Mouse (Mus musculus): ENCODE data around the gene Zbtb32. TPM values are rescaled to one million over a fixed set of nuclear protein-coding genes. Genes with fewer than 3 reads are reported as not detected.

The Zbtb32 gene
- polyA plus RNA-seq, 1 experiment = 5.7 TPM

- no peak overlapping the region for H3K4me3 ChIP-seq (replicated peaks; ENCODE audit: extremely low read depth, low read depth, low read length)
- H3K4me1 ChIP-seq (ENCODE audit: control insufficient read depth, insufficient read depth, low read length) = peaks cover 6% of the 10 kb centered on the region; the same call in 1 of the 2 replicates
- no peak for DNase-seq
- 89% methylated on average over 8 of the region's 8 CpGs for WGBS
- TF ChIP-seq POLR2A (IDR thresholded peaks at IDR 0.05; ENCODE audit: borderline replicate concordance, extremely low read depth, low read depth, low read length) (no peak), CTCF (IDR thresholded peaks at IDR 0.05; ENCODE audit: insufficient read depth, low read length) (no peak)
Observed at GRCm38 (mm10) chr7:30604944-30605343, 6.2 kb upstream of the Zbtb32 start.

GRCm38 (mm10) chr7:30604424-30604823 is 5.7 kb upstream of the Zbtb32 start:
- no peak for TF ChIP-seq CTCF (IDR thresholded peaks at IDR 0.05; ENCODE audit: insufficient read depth, low read length)
- TF ChIP-seq POLR2A (IDR thresholded peaks at IDR 0.05; ENCODE audit: borderline replicate concordance, extremely low read depth, low read depth, low read length) = no peak
- no peak for DNase-seq
- Histone ChIP-seq H3K4me3 (replicated peaks; ENCODE audit: extremely low read depth, low read depth, low read length) (no peak overlapping the region), H3K4me1 (ENCODE audit: control insufficient read depth, insufficient read depth, low read length) (peaks cover 6% of the 10 kb centered on the region; the same call in 1 of the 2 replicates)
- WGBS = 44% methylated on average over 8 of the region's 8 CpGs

GRCm38 (mm10) chr7:30602583-30602982 is 3.9 kb upstream of the Zbtb32 start:
- WGBS = 20% methylated on average over 3 of the region's 3 CpGs
- peak; percentile 81 for DNase-seq
- H3K4me3 ChIP-seq (replicated peaks; ENCODE audit: extremely low read depth, low read depth, low read length) = no peak overlapping the region
- H3K4me1 ChIP-seq (ENCODE audit: control insufficient read depth, insufficient read depth, low read length) = 0 out of 2 replicates have a peak, but pooled peaks cover 4% of the 10 kb centered on the region
- peak; percentile 44; the same call in 1 of the 2 replicates for TF ChIP-seq POLR2A (IDR thresholded peaks at IDR 0.05; ENCODE audit: borderline replicate concordance, extremely low read depth, low read depth, low read length)
- TF ChIP-seq CTCF (IDR thresholded peaks at IDR 0.05; ENCODE audit: insufficient read depth, low read length) = no peak

GRCm38 (mm10) chr7:30600651-30601050 is 1.9 kb upstream of the Zbtb32 start:
- TF ChIP-seq CTCF (IDR thresholded peaks at IDR 0.05; ENCODE audit: insufficient read depth, low read length) (no peak), POLR2A (IDR thresholded peaks at IDR 0.05; ENCODE audit: borderline replicate concordance, extremely low read depth, low read depth, low read length) (no peak)
- Histone ChIP-seq H3K4me1 (ENCODE audit: control insufficient read depth, insufficient read depth, low read length) (0 out of 2 replicates have a peak, but pooled peaks cover 4% of the 10 kb centered on the region), H3K4me3 (replicated peaks; ENCODE audit: extremely low read depth, low read depth, low read length) (no peak overlapping the region)
- DNase-seq = peak; percentile 75
- WGBS = 61% methylated on average over 7 of the region's 7 CpGs

- WGBS = under 1% methylated on average over 16 of the region's 16 CpGs
- Histone ChIP-seq H3K4me3 (replicated peaks; ENCODE audit: extremely low read depth, low read depth, low read length) (no peak overlapping the region), H3K4me1 (ENCODE audit: control insufficient read depth, insufficient read depth, low read length) (0 out of 2 replicates have a peak, but pooled peaks cover 4% of the 10 kb centered on the region)
- DNase-seq = peak; percentile 96
- no peak for TF ChIP-seq CTCF (IDR thresholded peaks at IDR 0.05; ENCODE audit: insufficient read depth, low read length)
- TF ChIP-seq POLR2A (IDR thresholded peaks at IDR 0.05; ENCODE audit: borderline replicate concordance, extremely low read depth, low read depth, low read length) = peak; percentile 42; the same call in 1 of the 2 replicates
Observed at GRCm38 (mm10) chr7:30599933-30600353, 1.2 kb upstream of the Zbtb32 start.

GRCm38 (mm10) chr7:30596811-30597210 is 1.9 kb downstream of the Zbtb32 start:
- no peak for TF ChIP-seq CTCF (IDR thresholded peaks at IDR 0.05; ENCODE audit: insufficient read depth, low read length)
- no peak for TF ChIP-seq POLR2A (IDR thresholded peaks at IDR 0.05; ENCODE audit: borderline replicate concordance, extremely low read depth, low read depth, low read length)
- 55% methylated on average over 5 of the region's 5 CpGs for WGBS
- Histone ChIP-seq H3K4me3 (replicated peaks; ENCODE audit: extremely low read depth, low read depth, low read length) (no peak overlapping the region), H3K4me1 (ENCODE audit: control insufficient read depth, insufficient read depth, low read length) (peaks cover 7% of the 10 kb centered on the region)
- no peak for DNase-seq

- WGBS = 56% methylated on average over 5 of the region's 5 CpGs
- Histone ChIP-seq H3K4me3 (replicated peaks; ENCODE audit: extremely low read depth, low read depth, low read length) (no peak overlapping the region), H3K4me1 (ENCODE audit: control insufficient read depth, insufficient read depth, low read length) (peaks cover 7% of the 10 kb centered on the region)
- TF ChIP-seq CTCF (IDR thresholded peaks at IDR 0.05; ENCODE audit: insufficient read depth, low read length) (no peak), POLR2A (IDR thresholded peaks at IDR 0.05; ENCODE audit: borderline replicate concordance, extremely low read depth, low read depth, low read length) (no peak)
- DNase-seq = no peak
Observed at GRCm38 (mm10) chr7:30596093-30596492, 2.6 kb downstream of the Zbtb32 start.

GRCm38 (mm10) chr7:30594510-30595024 is 4.1 kb downstream of the Zbtb32 start:
- no peak for DNase-seq
- no peak overlapping the region for H3K4me3 ChIP-seq (replicated peaks; ENCODE audit: extremely low read depth, low read depth, low read length)
- 57% methylated on average over 4 of the region's 4 CpGs for WGBS
- no peak for TF ChIP-seq CTCF (IDR thresholded peaks at IDR 0.05; ENCODE audit: insufficient read depth, low read length)
- no peak for TF ChIP-seq POLR2A (IDR thresholded peaks at IDR 0.05; ENCODE audit: borderline replicate concordance, extremely low read depth, low read depth, low read length)
- peaks cover 8% of the 10 kb centered on the region for H3K4me1 ChIP-seq (ENCODE audit: control insufficient read depth, insufficient read depth, low read length)

GRCm38 (mm10) chr7:30593579-30594509 is 4.9 kb downstream of the Zbtb32 start:
- 62% methylated on average over 10 of the region's 10 CpGs for WGBS
- TF ChIP-seq CTCF (IDR thresholded peaks at IDR 0.05; ENCODE audit: insufficient read depth, low read length) (no peak), POLR2A (IDR thresholded peaks at IDR 0.05; ENCODE audit: borderline replicate concordance, extremely low read depth, low read depth, low read length) (no peak)

More at GRCm38 (mm10) chr7:30593579-30594509, 4.9 kb downstream of the Zbtb32 start:
- DNase-seq = no peak
- Histone ChIP-seq H3K4me1 (ENCODE audit: control insufficient read depth, insufficient read depth, low read length) (peaks cover 8% of the 10 kb centered on the region), H3K4me3 (replicated peaks; ENCODE audit: extremely low read depth, low read depth, low read length) (no peak overlapping the region)

All from lung, adult 2 months (tissue).